Mouse (Mus musculus): ENCODE data around the gene Ndufs4. TPM values are rescaled to one million over a fixed set of nuclear protein-coding genes. Genes with fewer than 3 reads are reported as not detected.
A peak's percentile ranks its signal among the peaks of the same experiment; 100 is the strongest.

Gene Ndufs4
- not detected in 2 replicates for polyA plus RNA-seq (2012; ENCODE audit: insufficient read depth, insufficient read length, low replicate concordance, missing spikeins)

GRCm38 (mm10) chr13:114388211-114388965 lies at the start of gene Ndufs4:
Ndufs4 (minus strand) TSS chr13:114388258.
- peak within 1 kb of the TSS; percentile 77 for H3K4me3 ChIP-seq (ENCODE audit: insufficient read depth, low read depth, low read length)
- peak within 1 kb of the TSS; percentile 93 for H3K27ac ChIP-seq (ENCODE audit: insufficient read depth, low read depth, low read length)
- H3K4me1 ChIP-seq (ENCODE audit: control insufficient read depth, insufficient read depth, low read length): 0 out of 2 replicates have a peak, but pooled peaks cover 2% of the 10 kb centered on the region
- 41% methylated on average over 13 of the region's 13 CpGs for WGBS
- TF ChIP-seq POLR2A (IDR thresholded peaks at IDR 0.05; ENCODE audit: insufficient read depth, low read depth, low read length): no peak
- TF ChIP-seq CTCF (IDR thresholded peaks at IDR 0.05; ENCODE audit: insufficient read depth, low read depth, low read length): no peak

GRCm38 (mm10) chr13:114432491-114432890 lies 44.4 kb upstream of the Ndufs4 start:
- H3K4me1 ChIP-seq (ENCODE audit: control insufficient read depth, insufficient read depth, low read length): no peaks in the 10 kb centered on the region
- 44% methylated on average over 5 of the region's 5 CpGs for WGBS
- no peak overlapping the region for H3K4me3 ChIP-seq (ENCODE audit: insufficient read depth, low read depth, low read length)
- TF ChIP-seq CTCF (IDR thresholded peaks at IDR 0.05; ENCODE audit: insufficient read depth, low read depth, low read length) (no peak), POLR2A (IDR thresholded peaks at IDR 0.05; ENCODE audit: insufficient read depth, low read depth, low read length) (no peak)
- no peak overlapping the region for H3K27ac ChIP-seq (ENCODE audit: insufficient read depth, low read depth, low read length)

- no peak overlapping the region for H3K27ac ChIP-seq (ENCODE audit: insufficient read depth, low read depth, low read length)
- H3K4me1 ChIP-seq (ENCODE audit: control insufficient read depth, insufficient read depth, low read length): no peaks in the 10 kb centered on the region
- TF ChIP-seq POLR2A (IDR thresholded peaks at IDR 0.05; ENCODE audit: insufficient read depth, low read depth, low read length): no peak
- no peak for TF ChIP-seq CTCF (IDR thresholded peaks at IDR 0.05; ENCODE audit: insufficient read depth, low read depth, low read length)
- no peak overlapping the region for H3K4me3 ChIP-seq (ENCODE audit: insufficient read depth, low read depth, low read length)
- 92% methylated on average over 5 of the region's 5 CpGs for WGBS
These were observed 37.2 kb upstream of the Ndufs4 start for GRCm38 (mm10) chr13:114425230-114425629.

- TF ChIP-seq CTCF (IDR thresholded peaks at IDR 0.05; ENCODE audit: insufficient read depth, low read depth, low read length): no peak
- no peak for TF ChIP-seq POLR2A (IDR thresholded peaks at IDR 0.05; ENCODE audit: insufficient read depth, low read depth, low read length)
- WGBS: 84% methylated on average over 8 of the region's 8 CpGs
- no peaks in the 10 kb centered on the region for H3K4me1 ChIP-seq (ENCODE audit: control insufficient read depth, insufficient read depth, low read length)
- H3K27ac ChIP-seq (ENCODE audit: insufficient read depth, low read depth, low read length): no peak overlapping the region
- no peak overlapping the region for H3K4me3 ChIP-seq (ENCODE audit: insufficient read depth, low read depth, low read length)
These were observed 32.2 kb upstream of the Ndufs4 start for GRCm38 (mm10) chr13:114420235-114420634.

GRCm38 (mm10) chr13:114419364-114419763 lies 31.3 kb upstream of the Ndufs4 start:
- 86% methylated on average over 3 of the region's 3 CpGs for WGBS

GRCm38 (mm10) chr13:114412326-114412725 lies 24.3 kb upstream of the Ndufs4 start:
- H3K4me3 ChIP-seq (ENCODE audit: insufficient read depth, low read depth, low read length): no peak overlapping the region
- TF ChIP-seq POLR2A (IDR thresholded peaks at IDR 0.05; ENCODE audit: insufficient read depth, low read depth, low read length) (no peak), CTCF (IDR thresholded peaks at IDR 0.05; ENCODE audit: insufficient read depth, low read depth, low read length) (no peak)
- no peak overlapping the region for H3K27ac ChIP-seq (ENCODE audit: insufficient read depth, low read depth, low read length)
- H3K4me1 ChIP-seq (ENCODE audit: control insufficient read depth, insufficient read depth, low read length): no peaks in the 10 kb centered on the region

More at GRCm38 (mm10) chr13:114419364-114419763, 31.3 kb upstream of the Ndufs4 start:
- no peak for TF ChIP-seq POLR2A (IDR thresholded peaks at IDR 0.05; ENCODE audit: insufficient read depth, low read depth, low read length)
- TF ChIP-seq CTCF (IDR thresholded peaks at IDR 0.05; ENCODE audit: insufficient read depth, low read depth, low read length): no peak
- no peak overlapping the region for H3K4me3 ChIP-seq (ENCODE audit: insufficient read depth, low read depth, low read length)
- H3K4me1 ChIP-seq (ENCODE audit: control insufficient read depth, insufficient read depth, low read length): no peaks in the 10 kb centered on the region
- no peak overlapping the region for H3K27ac ChIP-seq (ENCODE audit: insufficient read depth, low read depth, low read length)

GRCm38 (mm10) chr13:114406866-114407265 lies 18.8 kb upstream of the Ndufs4 start:
- WGBS: 25% methylated on average over 5 of the region's 5 CpGs
- TF ChIP-seq POLR2A (IDR thresholded peaks at IDR 0.05; ENCODE audit: insufficient read depth, low read depth, low read length) (no peak), CTCF (IDR thresholded peaks at IDR 0.05; ENCODE audit: insufficient read depth, low read depth, low read length) (no peak)
- no peaks in the 10 kb centered on the region for H3K4me1 ChIP-seq (ENCODE audit: control insufficient read depth, insufficient read depth, low read length)
- H3K27ac ChIP-seq (ENCODE audit: insufficient read depth, low read depth, low read length): no peak overlapping the region
- H3K4me3 ChIP-seq (ENCODE audit: insufficient read depth, low read depth, low read length): no peak overlapping the region

- no peak overlapping the region for H3K27ac ChIP-seq (ENCODE audit: insufficient read depth, low read depth, low read length)
- TF ChIP-seq CTCF (IDR thresholded peaks at IDR 0.05; ENCODE audit: insufficient read depth, low read depth, low read length): no peak
- TF ChIP-seq POLR2A (IDR thresholded peaks at IDR 0.05; ENCODE audit: insufficient read depth, low read depth, low read length): no peak
- 47% methylated on average over 5 of the region's 5 CpGs for WGBS
- H3K4me3 ChIP-seq (ENCODE audit: insufficient read depth, low read depth, low read length): no peak overlapping the region
- no peaks in the 10 kb centered on the region for H3K4me1 ChIP-seq (ENCODE audit: control insufficient read depth, insufficient read depth, low read length)
These were observed 18.4 kb upstream of the Ndufs4 start for GRCm38 (mm10) chr13:114406424-114406823.

- Histone ChIP-seq H3K4me1 (ENCODE audit: control insufficient read depth, insufficient read depth, low read length) (no peaks in the 10 kb centered on the region), H3K4me3 (ENCODE audit: insufficient read depth, low read depth, low read length) (no peak overlapping the region), H3K27ac (ENCODE audit: insufficient read depth, low read depth, low read length) (no peak overlapping the region)
- no peak for TF ChIP-seq CTCF (IDR thresholded peaks at IDR 0.05; ENCODE audit: insufficient read depth, low read depth, low read length)
- no peak for TF ChIP-seq POLR2A (IDR thresholded peaks at IDR 0.05; ENCODE audit: insufficient read depth, low read depth, low read length)
- WGBS: 80% methylated on average over 9 of the region's 9 CpGs
These were observed 17.1 kb upstream of the Ndufs4 start for GRCm38 (mm10) chr13:114405100-114405715.
